Mouse (Mus musculus): Measurements from ENCODE around the gene Ubl7. TPM values are rescaled to one million over a fixed set of nuclear protein-coding genes. Genes with fewer than 3 reads are reported as not detected.

Ubl7 gene
- total and polyA plus RNA-seq, 2 experiments from 2014 or later = 132 to 161 TPM

- Histone ChIP-seq H3K4me1 (ENCODE audit: insufficient read depth, low read length) (peaks cover 4% of the 10 kb centered on the region), H3K4me2 (ENCODE audit: low read depth, low read length, poor library complexity, severe bottlenecking) (no peak overlapping the region), H3K36me3 (ENCODE audit: insufficient read depth, low read length) (no peaks in the 10 kb centered on the region), H3K27me3 (ENCODE audit: insufficient read depth, low read length) (no peaks in the 10 kb centered on the region), H3K27ac (ENCODE audit: low read depth, low read length) (no peak overlapping the region), H3K9me3 (ENCODE audit: low read length) (no peaks in the 10 kb centered on the region), H3K4me3 (ENCODE audit: low read depth, low read length) (no peak overlapping the region), H3K9ac (replicated peaks; ENCODE audit: low read length, poor library complexity, severe bottlenecking) (no peak overlapping the region)
- no peak for TF ChIP-seq CTCF (IDR thresholded peaks at IDR 0.05)
- WGBS = 86% methylated on average over 4 of the region's 4 CpGs
- ATAC-seq (ENCODE audit: low FRiP score) (no peak), DNase-seq (ENCODE audit: low spot score) (no peak)
Observed at GRCm38 (mm10) chr9:57937171-57937570, 26.4 kb downstream of the Ubl7 start.

- H3K4me2 ChIP-seq (ENCODE audit: low read depth, low read length, poor library complexity, severe bottlenecking) = no peak overlapping the region
- ATAC-seq (ENCODE audit: low FRiP score) = no peak
- H3K4me3 ChIP-seq (ENCODE audit: low read depth, low read length) = no peak overlapping the region
- TF ChIP-seq CTCF (IDR thresholded peaks at IDR 0.05) = no peak
- H3K27ac ChIP-seq (ENCODE audit: low read depth, low read length) = no peak overlapping the region
- no peak overlapping the region for H3K9ac ChIP-seq (replicated peaks; ENCODE audit: low read length, poor library complexity, severe bottlenecking)
- peaks cover 4% of the 10 kb centered on the region for H3K4me1 ChIP-seq (ENCODE audit: insufficient read depth, low read length)
- no peaks in the 10 kb centered on the region for H3K27me3 ChIP-seq (ENCODE audit: insufficient read depth, low read length)
- H3K36me3 ChIP-seq (ENCODE audit: insufficient read depth, low read length) = no peaks in the 10 kb centered on the region
- H3K9me3 ChIP-seq (ENCODE audit: low read length) = no peaks in the 10 kb centered on the region
- 67% methylated on average over 6 of the region's 6 CpGs for WGBS
- DNase-seq (ENCODE audit: low spot score) = no peak
Observed at GRCm38 (mm10) chr9:57937651-57938050, 26.9 kb downstream of the Ubl7 start.

GRCm38 (mm10) chr9:57938225-57939055, 27.7 kb downstream of the Ubl7 start:
- DNase-seq (ENCODE audit: low spot score) (no peak), ATAC-seq (ENCODE audit: low FRiP score) (no peak)
- no peak for TF ChIP-seq CTCF (IDR thresholded peaks at IDR 0.05)
- 81% methylated on average over 5 of the region's 5 CpGs for WGBS
- Histone ChIP-seq H3K9ac (replicated peaks; ENCODE audit: low read length, poor library complexity, severe bottlenecking) (no peak overlapping the region), H3K4me3 (ENCODE audit: low read depth, low read length) (no peak overlapping the region), H3K27ac (ENCODE audit: low read depth, low read length) (no peak overlapping the region), H3K9me3 (ENCODE audit: low read length) (no peaks in the 10 kb centered on the region), H3K4me1 (ENCODE audit: insufficient read depth, low read length) (peaks cover 4% of the 10 kb centered on the region), H3K36me3 (ENCODE audit: insufficient read depth, low read length) (no peaks in the 10 kb centered on the region), H3K27me3 (ENCODE audit: insufficient read depth, low read length) (no peaks in the 10 kb centered on the region), H3K4me2 (ENCODE audit: low read depth, low read length, poor library complexity, severe bottlenecking) (peak overlapping the region; percentile 80; the same call in 1 of the 2 replicates)

GRCm38 (mm10) chr9:57939431-57940348, 28.9 kb downstream of the Ubl7 start, which contains the start of gene Sema7a:
Sema7a (plus strand) TSS chr9:57940112.
- DNase-seq (ENCODE audit: low spot score) (peak; percentile 84), ATAC-seq (ENCODE audit: low FRiP score) (peak; percentile 81)
- Histone ChIP-seq H3K9ac (replicated peaks; ENCODE audit: low read length, poor library complexity, severe bottlenecking) (peak within 1 kb of the TSS; percentile 84), H3K9me3 (ENCODE audit: low read length) (no peaks in the 10 kb centered on the region), H3K4me3 (ENCODE audit: low read depth, low read length) (peak within 1 kb of the TSS; percentile 84), H3K36me3 (ENCODE audit: insufficient read depth, low read length) (no peaks in the 10 kb centered on the region), H3K27ac (ENCODE audit: low read depth, low read length) (peak within 1 kb of the TSS; percentile 90), H3K4me2 (ENCODE audit: low read depth, low read length, poor library complexity, severe bottlenecking) (peak within 1 kb of the TSS; percentile 80), H3K4me1 (ENCODE audit: insufficient read depth, low read length) (peaks cover 4% of the 10 kb centered on the region), H3K27me3 (ENCODE audit: insufficient read depth, low read length) (no peaks in the 10 kb centered on the region)
- 1% methylated on average over 28 of the region's 60 CpGs for WGBS
- TF ChIP-seq CTCF (IDR thresholded peaks at IDR 0.05) = peak; percentile 11; the same call in 1 of the 2 replicates

- no peaks in the 10 kb centered on the region for H3K36me3 ChIP-seq (ENCODE audit: insufficient read depth, low read length)
- WGBS = 0% methylated on average over 37 of the region's 44 CpGs
- peaks cover 4% of the 10 kb centered on the region for H3K4me1 ChIP-seq (ENCODE audit: insufficient read depth, low read length)
- H3K9ac ChIP-seq (replicated peaks; ENCODE audit: low read length, poor library complexity, severe bottlenecking) = peak overlapping the region; percentile 84
- peak overlapping the region; percentile 80 for H3K4me2 ChIP-seq (ENCODE audit: low read depth, low read length, poor library complexity, severe bottlenecking)
- no peak for TF ChIP-seq CTCF (IDR thresholded peaks at IDR 0.05)
- ATAC-seq (ENCODE audit: low FRiP score) (peak; percentile 73), DNase-seq (ENCODE audit: low spot score) (peak; percentile 63)
- H3K9me3 ChIP-seq (ENCODE audit: low read length) = no peaks in the 10 kb centered on the region
- H3K27ac ChIP-seq (ENCODE audit: low read depth, low read length) = peak overlapping the region; percentile 90
- no peaks in the 10 kb centered on the region for H3K27me3 ChIP-seq (ENCODE audit: insufficient read depth, low read length)
- H3K4me3 ChIP-seq (ENCODE audit: low read depth, low read length) = peak overlapping the region; percentile 84
Observed at GRCm38 (mm10) chr9:57940349-57940794, 29.6 kb downstream of the Ubl7 start.

All from midbrain, postnatal 0 days (tissue).